Mouse (Mus musculus): ENCODE measurements around the gene Il1a. TPM values are rescaled to one million over a fixed set of nuclear protein-coding genes. Genes with fewer than 3 reads are reported as not detected.
A peak's percentile ranks its signal among the peaks of the same experiment; 100 is the strongest.

Il1a gene
- under 1 TPM; 0.34 to 0.40 TPM for total RNA-seq (2021)
- long read RNA-seq, experiment 1, partial matches to known transcripts: 0 of 1 reads
- long read RNA-seq, experiment 1, other reads (novel, unspliced or antisense): 0 of 1 reads
- long read RNA-seq, experiment 2: 0 reads

GRCm38 (mm10) chr2:129309836-129310235 lies at the start of gene Il1a:
Gene Il1a, minus strand, starts transcription at chr2:129309972.
- no peak for DNase-seq (ENCODE audit: low spot score in 2 of 2)

GRCm38 (mm10) chr2:129338138-129338621 lies 28.4 kb upstream of the Il1a start:
- DNase-seq (ENCODE audit: low spot score in 2 of 2): no peak

- DNase-seq (ENCODE audit: low spot score in 2 of 2): no peak
These were observed 23.7 kb upstream of the Il1a start for GRCm38 (mm10) chr2:129333471-129333870.

- no peak for DNase-seq (ENCODE audit: low spot score in 2 of 2)
These were observed 20.8 kb upstream of the Il1a start for GRCm38 (mm10) chr2:129330540-129330939.

GRCm38 (mm10) chr2:129330024-129330423 lies 20.3 kb upstream of the Il1a start:
- no peak for DNase-seq (ENCODE audit: low spot score in 2 of 2)

- DNase-seq (ENCODE audit: low spot score in 2 of 2): no peak
These were observed 18.5 kb upstream of the Il1a start for GRCm38 (mm10) chr2:129328238-129328637.

GRCm38 (mm10) chr2:129324216-129324615 lies 14.4 kb upstream of the Il1a start:
- no peak for DNase-seq (ENCODE audit: low spot score in 2 of 2)

- no peak for DNase-seq (ENCODE audit: low spot score in 2 of 2)
These were observed 12.4 kb upstream of the Il1a start for GRCm38 (mm10) chr2:129322117-129322635.

- DNase-seq (ENCODE audit: low spot score in 2 of 2): no peak
These were observed 10.3 kb upstream of the Il1a start for GRCm38 (mm10) chr2:129320033-129320605.

GRCm38 (mm10) chr2:129315831-129316230 lies 6.1 kb upstream of the Il1a start:
- DNase-seq (ENCODE audit: low spot score in 2 of 2): no peak

- no peak for DNase-seq (ENCODE audit: low spot score in 2 of 2)
These were observed 5.1 kb upstream of the Il1a start for GRCm38 (mm10) chr2:129314880-129315279.

GRCm38 (mm10) chr2:129313934-129314333 lies 4.2 kb upstream of the Il1a start:
- no peak for DNase-seq (ENCODE audit: low spot score in 2 of 2)

GRCm38 (mm10) chr2:129306020-129306419 lies 3.8 kb downstream of the Il1a start:
- no peak for DNase-seq (ENCODE audit: low spot score in 2 of 2)

- no peak for DNase-seq (ENCODE audit: low spot score in 2 of 2)
These were observed 12.2 kb downstream of the Il1a start for GRCm38 (mm10) chr2:129297589-129297982.

GRCm38 (mm10) chr2:129296671-129297588 lies 12.8 kb downstream of the Il1a start, which contains the start of gene Ckap2l:
Gene Ckap2l, minus strand, starts transcription at chr2:129297212.
- DNase-seq (ENCODE audit: low spot score in 2 of 2): peak; percentile 84 to 93

GRCm38 (mm10) chr2:129296086-129296485 lies 13.7 kb downstream of the Il1a start:
- no peak for DNase-seq (ENCODE audit: low spot score in 2 of 2)

GRCm38 (mm10) chr2:129295075-129295474 lies 14.7 kb downstream of the Il1a start:
- no peak for DNase-seq (ENCODE audit: low spot score in 2 of 2)

- no peak for DNase-seq (ENCODE audit: low spot score in 2 of 2)
These were observed 35.9 kb downstream of the Il1a start for GRCm38 (mm10) chr2:129273823-129274222.

- DNase-seq (ENCODE audit: low spot score in 2 of 2): no peak
These were observed 39.2 kb downstream of the Il1a start for GRCm38 (mm10) chr2:129270621-129271020.

- DNase-seq (ENCODE audit: low spot score in 2 of 2): no peak
These were observed 39.8 kb downstream of the Il1a start for GRCm38 (mm10) chr2:129269986-129270385.

GRCm38 (mm10) chr2:129269161-129269643 lies 40.6 kb downstream of the Il1a start:
- DNase-seq (ENCODE audit: low spot score in 2 of 2): no peak

- no peak for DNase-seq (ENCODE audit: low spot score in 2 of 2)
These were observed 42.0 kb downstream of the Il1a start for GRCm38 (mm10) chr2:129267738-129268137.
